Mouse (Mus musculus): Measurements from ENCODE around the gene Gm21885.
A peak's percentile ranks its signal among the peaks of the same experiment; 100 is the strongest.

Gm21885 gene

GRCm38 (mm10) chr11:94318056-94318455 lies 36.4 kb downstream of the Gm21885 start:
- no peak for DNase-seq (ENCODE audit: low read depth)

GRCm38 (mm10) chr11:94320969-94321930 lies 39.6 kb downstream of the Gm21885 start:
- DNase-seq (ENCODE audit: low read depth), result peak; percentile 63

GRCm38 (mm10) chr11:94321931-94322400 lies 40.3 kb downstream of the Gm21885 start, which contains the start of gene Luc7l3:
Gene Luc7l3, minus strand, starts transcription at chr11:94321988.
- peak; percentile 90 for DNase-seq (ENCODE audit: low read depth)

DNA sequence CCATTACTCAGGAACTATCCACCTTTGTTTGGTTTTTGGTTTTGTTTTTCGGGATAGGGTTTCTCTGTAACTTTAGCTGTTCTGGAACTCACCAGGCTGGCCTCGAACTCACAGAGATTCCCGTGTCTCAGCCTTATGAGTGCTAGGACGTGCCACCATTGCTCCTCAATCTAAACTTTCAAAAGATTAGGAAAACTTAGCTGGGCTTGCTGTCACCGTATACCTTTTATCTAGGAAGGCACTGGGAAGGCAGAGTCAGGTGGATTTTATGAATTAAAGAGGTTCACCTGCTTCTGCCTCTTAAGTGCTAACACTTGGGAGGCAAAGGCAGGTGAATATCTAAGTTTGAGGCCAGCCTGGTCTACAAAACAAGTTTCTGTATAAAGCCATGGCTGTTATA lies 41.0 kb downstream of the Gm21885 start:
- no peak for DNase-seq (ENCODE audit: low read depth)

DNA sequence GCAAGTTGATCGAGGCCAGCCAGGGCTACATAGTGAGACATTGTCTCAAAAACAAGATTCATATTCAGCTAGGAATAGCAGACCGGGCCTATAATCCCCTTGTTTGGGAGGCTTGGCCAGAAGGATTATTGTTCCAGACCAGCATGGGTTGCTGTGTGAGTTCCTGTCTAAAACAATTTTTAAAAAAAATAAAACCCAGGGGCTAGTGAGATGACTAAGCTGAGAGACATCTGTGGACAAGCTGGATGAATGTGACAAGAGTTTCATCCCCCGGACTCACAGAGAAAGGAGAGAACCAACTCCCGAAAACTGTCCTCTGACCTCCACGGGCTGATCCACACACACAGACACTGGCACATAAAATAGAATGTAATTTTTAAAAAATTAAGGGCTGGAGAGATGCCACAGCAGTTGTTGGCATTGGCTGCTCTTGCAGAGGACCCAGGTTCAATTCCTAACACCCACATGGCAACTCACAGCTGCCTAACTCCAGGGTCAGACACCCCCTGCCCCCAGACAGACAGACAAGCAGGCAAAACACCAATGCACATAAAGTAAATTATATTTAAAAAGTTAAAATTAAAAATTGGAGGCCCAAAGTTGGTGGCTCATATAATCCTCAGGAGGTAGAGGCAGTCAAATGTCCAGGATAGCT lies 41.7 kb downstream of the Gm21885 start:
- DNase-seq (ENCODE audit: low read depth), result no peak

- no peak for DNase-seq (ENCODE audit: low read depth)
Measured at GRCm38 (mm10) chr11:94324618-94325017, 42.9 kb downstream of the Gm21885 start.

- DNase-seq (ENCODE audit: low read depth), result no peak
Measured at GRCm38 (mm10) chr11:94326961-94327411, 45.3 kb downstream of the Gm21885 start.

DNA sequence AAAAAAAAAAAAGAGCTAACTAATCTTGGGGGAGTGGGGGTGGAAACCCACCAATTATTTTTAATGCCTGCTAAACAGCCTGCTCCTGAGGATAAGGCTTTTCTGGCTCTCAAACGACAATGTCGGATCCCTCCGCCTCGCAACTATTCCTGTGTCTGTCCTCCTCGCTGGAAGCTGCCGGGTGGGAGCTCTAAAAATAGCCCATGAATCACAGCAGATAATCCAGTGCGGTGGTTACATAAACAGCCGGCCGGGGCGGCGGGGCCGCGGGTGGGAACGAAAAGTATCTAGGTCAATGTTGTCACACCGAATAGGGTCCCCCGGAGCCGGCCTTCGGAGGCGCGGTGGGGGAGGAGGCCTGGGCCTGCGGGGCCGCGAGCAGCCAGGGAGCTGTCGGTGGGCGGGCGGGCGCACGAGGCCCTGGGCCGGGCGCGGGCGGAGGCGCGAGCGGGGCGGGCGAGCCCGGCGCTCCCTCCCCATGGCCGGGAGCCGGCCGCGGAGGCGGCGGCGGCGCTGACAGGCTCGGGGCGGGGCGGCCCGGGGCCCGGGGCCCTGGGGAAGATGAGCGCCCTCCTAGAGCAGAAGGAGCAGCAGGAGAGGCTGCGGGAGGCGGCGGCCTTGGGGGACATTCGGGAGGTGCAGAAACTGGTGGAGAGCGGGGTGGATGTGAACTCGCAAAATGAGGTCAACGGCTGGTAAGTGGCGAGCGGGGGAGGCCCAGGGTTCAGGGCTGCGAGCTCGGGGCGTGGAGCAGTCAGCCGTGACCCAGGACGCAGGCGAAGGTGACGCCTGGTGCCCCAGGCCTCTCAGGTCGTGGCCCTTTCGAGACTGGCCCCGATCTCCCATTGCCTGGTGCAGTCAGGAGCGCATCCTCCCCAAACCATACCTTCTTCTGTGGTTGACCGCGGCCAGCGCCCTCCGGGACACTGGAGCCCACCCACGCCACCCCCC lies 46.3 kb downstream of the Gm21885 start, which contains the start of gene Ankrd40:
Ankrd40 (plus strand) TSS at position 309 of the 951 bp plus-strand sequence.
- DNase-seq (ENCODE audit: low read depth), result peak; percentile 88

- peak; percentile 31 for DNase-seq (ENCODE audit: low read depth)
Measured at GRCm38 (mm10) chr11:94328644-94329025, 47.0 kb downstream of the Gm21885 start.

GRCm38 (mm10) chr11:94329270-94329891 lies 47.7 kb downstream of the Gm21885 start:
- peak; percentile 75 for DNase-seq (ENCODE audit: low read depth)

- no peak for DNase-seq (ENCODE audit: low read depth)
Measured at GRCm38 (mm10) chr11:94330211-94330610, 48.5 kb downstream of the Gm21885 start.

GRCm38 (mm10) chr11:94332726-94333125 lies 51.1 kb downstream of the Gm21885 start:
- DNase-seq (ENCODE audit: low read depth), result no peak

DNA sequence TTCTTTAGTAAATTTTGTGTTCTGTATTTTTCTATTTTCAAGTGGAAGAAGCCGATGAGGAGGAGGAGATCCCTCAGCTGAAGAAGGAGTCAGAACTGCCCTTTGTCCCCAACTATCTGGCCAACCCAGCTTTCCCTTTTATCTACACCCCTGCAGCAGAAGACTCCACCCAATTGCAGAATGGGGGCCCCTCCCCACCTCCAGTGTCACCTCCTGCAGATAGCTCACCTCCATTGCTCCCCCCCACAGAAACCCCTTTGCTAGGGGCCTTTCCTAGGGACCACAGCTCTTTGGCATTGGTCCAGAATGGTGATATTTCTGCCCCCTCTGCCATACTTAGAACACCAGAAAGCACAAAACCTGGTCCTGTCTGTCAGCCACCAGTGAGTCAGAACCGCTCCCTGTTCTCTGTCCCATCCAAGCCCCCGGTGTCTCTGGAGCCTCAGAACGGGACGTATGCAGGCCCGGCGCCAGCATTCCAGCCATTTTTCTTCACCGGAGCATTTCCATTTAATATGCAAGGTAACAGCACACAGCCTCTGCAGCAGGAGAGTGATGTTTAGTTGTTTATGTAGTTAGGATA lies 52.8 kb downstream of the Gm21885 start:
- no peak for DNase-seq (ENCODE audit: low read depth)

Measured in 416B (cell line).